Mouse (Mus musculus): ENCODE results near the gene Cipc. TPM values are rescaled to one million over a fixed set of nuclear protein-coding genes. Genes with fewer than 3 reads are reported as not detected.

The Cipc gene
- 21.4 and 23.3 TPM in 2 replicates for polyA plus RNA-seq (2014; fragmentation: Nextera tagmentation; extraction: Ambion mirVana)

DNA sequence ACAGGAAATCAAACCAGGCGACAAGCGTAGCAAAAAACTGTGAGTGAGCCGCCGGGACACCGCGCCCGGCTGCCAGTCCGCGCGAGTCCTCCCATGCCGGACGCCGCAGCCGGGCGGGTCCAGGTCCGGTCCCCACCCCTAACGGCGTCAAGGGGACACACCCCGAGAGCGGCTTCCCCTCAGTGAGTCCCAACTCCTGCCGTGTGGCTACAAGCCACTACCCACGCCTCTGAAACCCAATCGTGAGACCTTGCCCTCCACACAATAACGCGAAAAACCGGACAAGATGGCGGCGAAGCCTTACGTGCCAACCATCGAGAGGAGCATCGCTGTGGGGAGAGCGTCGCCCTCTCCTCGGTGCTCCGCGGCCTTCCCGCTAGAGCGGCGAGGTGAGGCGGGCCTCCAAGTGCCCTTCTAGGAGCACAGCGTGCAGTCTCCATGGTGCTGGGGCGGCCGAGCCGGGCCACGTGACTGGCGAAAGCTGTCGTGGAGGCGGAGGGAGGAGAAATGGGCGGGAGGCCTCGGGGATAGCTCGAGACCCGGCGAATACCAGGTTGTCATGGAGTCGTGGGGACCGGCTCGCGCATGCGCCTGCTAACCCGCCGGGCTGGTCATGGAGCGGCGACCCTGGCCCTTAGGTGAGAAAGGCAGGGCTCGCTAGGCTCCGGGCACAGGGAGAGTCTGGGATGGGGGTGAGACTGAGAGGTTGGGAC, at the start of gene Cipc:
Gene Cipc, plus strand, starts transcription at position 182 of the 713 bp plus-strand sequence.
- Histone ChIP-seq H3K4me3 (ENCODE audit: low read depth, low read length) (peak within 1 kb of the TSS; percentile 67), H3K9ac (ENCODE audit: low read depth, low read length) (peak within 1 kb of the TSS; percentile 91), H3K27ac (replicated peaks; ENCODE audit: low read depth, low read length) (peak within 1 kb of the TSS; percentile 99), H3K27me3 (replicated peaks; ENCODE audit: control insufficient read depth, insufficient read depth, low read length) (no peaks in the 10 kb centered on the region), H3K36me3 (ENCODE audit: control insufficient read depth, insufficient read depth, low read length) (no peaks in the 10 kb centered on the region), H3K9me3 (ENCODE audit: control insufficient read depth, low read length) (no peaks in the 10 kb centered on the region), H3K4me1 (ENCODE audit: control insufficient read depth, insufficient read depth, low read length) (peaks cover 15% of the 10 kb centered on the region), H3K4me2 (ENCODE audit: low read depth, low read length) (peak within 1 kb of the TSS; percentile 84)
- DNase-seq (ENCODE audit: low spot score), result peak; percentile 99
- peak; percentile 99 for ATAC-seq (ENCODE audit: low read depth)
- WGBS, result under 1% methylated on average over 52 of the region's 64 CpGs

DNA sequence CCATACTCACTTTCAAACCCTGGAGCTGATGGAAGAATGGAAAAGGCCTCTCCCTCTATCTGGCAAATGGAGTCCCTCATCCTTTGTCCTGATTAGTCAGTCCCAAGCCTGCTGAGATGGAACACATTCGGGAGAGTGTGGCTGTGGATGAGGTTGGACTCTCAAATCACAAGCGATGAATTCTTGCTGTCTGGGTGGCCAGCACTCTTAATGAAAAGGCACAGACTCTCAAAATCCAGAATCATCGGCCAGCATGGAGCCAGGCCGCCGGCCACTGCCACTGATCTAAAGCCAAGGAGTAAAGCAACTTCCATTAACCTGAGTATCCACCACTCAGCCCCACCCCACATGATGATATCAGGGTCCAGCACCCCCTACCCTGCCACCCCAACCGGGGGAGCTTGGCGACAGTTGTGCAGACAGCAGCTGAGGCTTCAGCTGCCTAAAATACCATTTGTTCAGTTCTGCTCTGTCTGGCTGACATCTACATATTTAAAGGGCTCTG, 49.0 kb upstream of the Cipc start:
- Histone ChIP-seq H3K9ac (ENCODE audit: low read depth, low read length) (0 out of 2 replicates have a peak overlapping the region, but pooled peaks have one; percentile 2), H3K4me2 (ENCODE audit: low read depth, low read length) (peak overlapping the region; percentile 55; the same call in 1 of the 2 replicates)

DNA sequence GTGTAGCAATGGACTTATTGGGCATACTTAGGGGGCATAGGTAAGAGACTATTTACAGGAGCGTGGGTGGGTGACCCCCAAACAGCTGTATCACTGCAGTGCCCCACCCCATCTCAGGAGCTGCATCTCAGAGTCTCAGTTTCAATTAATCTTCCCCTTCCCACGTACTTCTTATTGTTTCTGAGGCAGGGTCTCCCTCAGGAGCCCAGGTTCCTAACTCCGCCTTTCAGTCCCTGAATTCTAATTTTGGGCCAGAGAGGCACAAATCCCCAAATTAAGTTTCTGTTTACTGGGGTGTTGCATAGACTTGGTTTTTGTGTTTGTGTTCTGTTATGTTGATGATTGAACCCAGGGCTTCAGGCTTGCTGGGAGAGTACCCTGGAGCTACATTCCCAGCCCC, 48.4 kb upstream of the Cipc start:
- DNase-seq (ENCODE audit: low spot score) (no peak), ATAC-seq (ENCODE audit: low read depth) (no peak)
- H3K4me2 ChIP-seq (ENCODE audit: low read depth, low read length), result no peak overlapping the region
- no peaks in the 10 kb centered on the region for H3K27me3 ChIP-seq (replicated peaks; ENCODE audit: control insufficient read depth, insufficient read depth, low read length)
- no peaks in the 10 kb centered on the region for H3K36me3 ChIP-seq (ENCODE audit: control insufficient read depth, insufficient read depth, low read length)
- H3K4me1 ChIP-seq (ENCODE audit: control insufficient read depth, insufficient read depth, low read length), result peaks cover 59% of the 10 kb centered on the region
- 0 out of 2 replicates have a peak overlapping the region, but pooled peaks have one; percentile 2 for H3K9ac ChIP-seq (ENCODE audit: low read depth, low read length)
- peak overlapping the region; percentile 97 for H3K27ac ChIP-seq (replicated peaks; ENCODE audit: low read depth, low read length)
- 51% methylated on average over 3 of the region's 3 CpGs for WGBS
- H3K9me3 ChIP-seq (ENCODE audit: control insufficient read depth, low read length), result no peaks in the 10 kb centered on the region
- no peak overlapping the region for H3K4me3 ChIP-seq (ENCODE audit: low read depth, low read length)

More for the DNA sequence above, 49.0 kb upstream of the Cipc start:
- H3K27me3 ChIP-seq (replicated peaks; ENCODE audit: control insufficient read depth, insufficient read depth, low read length), result no peaks in the 10 kb centered on the region
- WGBS, result 34% methylated on average over 7 of the region's 7 CpGs
- peaks cover 65% of the 10 kb centered on the region for H3K4me1 ChIP-seq (ENCODE audit: control insufficient read depth, insufficient read depth, low read length)
- H3K27ac ChIP-seq (replicated peaks; ENCODE audit: low read depth, low read length), result peak overlapping the region; percentile 97
- ATAC-seq (ENCODE audit: low read depth), result no peak
- no peak overlapping the region for H3K4me3 ChIP-seq (ENCODE audit: low read depth, low read length)
- DNase-seq (ENCODE audit: low spot score), result peak; percentile 51
- no peaks in the 10 kb centered on the region for H3K36me3 ChIP-seq (ENCODE audit: control insufficient read depth, insufficient read depth, low read length)
- no peaks in the 10 kb centered on the region for H3K9me3 ChIP-seq (ENCODE audit: control insufficient read depth, low read length)

DNA sequence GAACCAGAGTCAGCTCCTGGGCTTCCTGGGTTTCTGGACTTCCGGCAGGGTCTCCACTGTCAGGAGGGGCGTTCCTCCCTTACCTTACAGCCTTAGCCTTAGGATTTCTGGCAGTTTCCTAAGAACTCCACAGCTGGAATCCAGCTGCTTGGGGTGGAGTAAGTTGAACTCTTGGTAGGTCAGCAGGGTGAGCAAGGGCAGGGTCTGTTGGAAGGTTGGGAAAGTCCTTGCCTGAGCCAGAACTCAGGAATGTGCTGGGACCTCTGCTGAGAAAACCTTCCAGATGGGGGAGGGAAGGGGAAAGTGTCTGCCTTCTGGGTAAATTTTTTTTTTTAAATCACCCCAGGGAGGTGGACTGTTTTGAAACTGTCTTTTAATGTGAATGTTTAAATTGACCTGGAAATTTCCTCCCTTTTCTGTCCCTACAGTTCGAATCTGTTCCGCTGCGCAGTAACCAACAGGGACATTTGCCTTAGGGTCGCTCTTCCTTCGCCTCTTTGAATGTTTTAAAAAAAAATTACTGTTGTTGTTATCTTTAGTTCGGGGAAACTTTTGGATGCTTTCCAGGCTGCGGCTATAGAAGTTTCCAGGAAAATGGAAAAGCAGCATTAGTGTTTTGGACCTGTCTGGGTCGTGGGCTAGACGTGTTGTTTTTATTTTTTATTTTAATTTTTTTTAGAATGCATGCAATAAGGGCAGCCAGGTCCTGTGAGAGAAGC, 47.2 kb upstream of the Cipc start:
- Histone ChIP-seq H3K4me2 (ENCODE audit: low read depth, low read length) (peak overlapping the region; percentile 15), H3K4me1 (ENCODE audit: control insufficient read depth, insufficient read depth, low read length) (peaks cover 57% of the 10 kb centered on the region), H3K4me3 (ENCODE audit: low read depth, low read length) (no peak overlapping the region), H3K9me3 (ENCODE audit: control insufficient read depth, low read length) (no peaks in the 10 kb centered on the region), H3K27ac (replicated peaks; ENCODE audit: low read depth, low read length) (peak overlapping the region; percentile 77), H3K27me3 (replicated peaks; ENCODE audit: control insufficient read depth, insufficient read depth, low read length) (no peaks in the 10 kb centered on the region), H3K36me3 (ENCODE audit: control insufficient read depth, insufficient read depth, low read length) (no peaks in the 10 kb centered on the region), H3K9ac (ENCODE audit: low read depth, low read length) (no peak overlapping the region; the same call in 1 of the 2 replicates)
- peak; percentile 76 for DNase-seq (ENCODE audit: low spot score)
- WGBS, result 19% methylated on average over 11 of the region's 11 CpGs
- ATAC-seq (ENCODE audit: low read depth), result no peak

DNA sequence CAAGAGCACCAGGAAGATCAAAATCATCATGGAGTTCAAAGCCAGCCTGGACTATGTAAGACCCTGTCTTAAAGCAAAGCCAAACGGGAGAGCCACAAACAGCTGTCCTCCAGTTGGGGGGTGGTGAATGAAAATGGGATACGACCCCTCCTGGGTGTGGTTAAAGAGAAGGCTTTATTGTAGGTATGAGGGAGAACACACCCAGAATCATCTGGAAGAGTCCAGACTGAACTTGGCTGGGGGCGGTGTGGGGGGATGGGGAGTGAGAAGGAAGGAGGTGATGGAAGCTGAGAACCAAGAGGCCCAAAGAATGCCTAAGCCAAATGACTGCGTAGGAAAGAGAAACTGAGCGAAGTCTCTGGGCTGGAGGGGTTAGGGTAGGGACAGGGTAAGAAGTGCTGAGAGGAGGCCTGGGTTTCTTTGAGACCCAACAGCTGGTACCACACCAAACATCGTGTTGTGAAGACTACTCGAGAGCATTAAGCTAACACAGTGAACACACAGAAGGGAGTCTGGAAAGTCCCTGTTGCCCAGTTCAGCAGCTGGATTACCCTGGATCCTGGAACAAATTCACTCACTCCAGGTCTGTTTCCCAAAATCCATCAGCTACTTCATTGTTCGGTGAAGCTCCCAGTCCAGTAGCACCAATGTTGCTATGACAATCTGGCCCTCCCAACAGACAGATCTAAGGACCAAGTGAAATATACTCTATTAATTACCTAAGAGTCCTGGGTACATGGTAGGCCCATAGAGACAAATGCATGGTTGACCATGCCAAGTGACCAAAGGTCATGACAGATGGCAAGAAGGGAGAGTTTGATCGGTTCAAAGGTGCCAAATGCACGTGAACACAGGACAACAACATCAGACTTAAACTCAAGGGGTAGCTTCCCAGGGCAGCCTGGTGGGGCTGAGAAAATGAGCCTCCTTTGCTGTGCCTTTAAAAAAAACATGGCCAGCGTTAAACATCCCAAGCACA, 42.7 kb upstream of the Cipc start:
- WGBS, result 71% methylated on average over 11 of the region's 11 CpGs
- Histone ChIP-seq H3K9ac (ENCODE audit: low read depth, low read length) (no peak overlapping the region), H3K27ac (replicated peaks; ENCODE audit: low read depth, low read length) (no peak overlapping the region), H3K4me2 (ENCODE audit: low read depth, low read length) (no peak overlapping the region), H3K4me1 (ENCODE audit: control insufficient read depth, insufficient read depth, low read length) (peaks cover 25% of the 10 kb centered on the region), H3K27me3 (replicated peaks; ENCODE audit: control insufficient read depth, insufficient read depth, low read length) (no peaks in the 10 kb centered on the region), H3K4me3 (ENCODE audit: low read depth, low read length) (no peak overlapping the region), H3K36me3 (ENCODE audit: control insufficient read depth, insufficient read depth, low read length) (no peaks in the 10 kb centered on the region), H3K9me3 (ENCODE audit: control insufficient read depth, low read length) (no peaks in the 10 kb centered on the region)
- DNase-seq (ENCODE audit: low spot score), result no peak
- no peak for ATAC-seq (ENCODE audit: low read depth)

DNA sequence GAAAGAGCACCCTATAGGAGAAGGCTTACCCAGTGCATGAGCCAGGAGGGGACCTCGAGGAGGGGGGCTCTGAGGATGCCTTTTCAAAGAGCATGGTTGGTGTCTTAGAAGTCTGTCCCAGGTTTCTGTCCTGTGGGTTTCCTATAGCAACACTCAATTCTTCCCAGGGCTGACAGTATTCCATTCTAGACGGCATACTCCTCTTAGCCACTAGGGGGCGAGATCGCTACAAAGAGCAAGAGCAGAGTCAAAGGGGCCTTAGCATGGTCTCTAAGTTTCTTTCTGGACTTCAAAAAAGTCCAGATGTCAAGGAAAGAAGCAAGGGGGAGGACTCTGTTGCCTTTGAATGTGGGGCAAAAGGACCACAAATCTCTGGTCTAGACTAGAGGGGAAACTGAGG, 41.6 kb upstream of the Cipc start:
- no peak overlapping the region for H3K27ac ChIP-seq (replicated peaks; ENCODE audit: low read depth, low read length)
- no peaks in the 10 kb centered on the region for H3K9me3 ChIP-seq (ENCODE audit: control insufficient read depth, low read length)
- H3K4me1 ChIP-seq (ENCODE audit: control insufficient read depth, insufficient read depth, low read length), result peaks cover 14% of the 10 kb centered on the region
- WGBS, result 19% methylated on average over 4 of the region's 4 CpGs
- H3K4me2 ChIP-seq (ENCODE audit: low read depth, low read length), result no peak overlapping the region
- peak; percentile 38; the same call in 1 of the 2 replicates for ATAC-seq (ENCODE audit: low read depth)
- DNase-seq (ENCODE audit: low spot score), result peak; percentile 54
- no peak overlapping the region for H3K4me3 ChIP-seq (ENCODE audit: low read depth, low read length)
- H3K9ac ChIP-seq (ENCODE audit: low read depth, low read length), result no peak overlapping the region
- H3K27me3 ChIP-seq (replicated peaks; ENCODE audit: control insufficient read depth, insufficient read depth, low read length), result no peaks in the 10 kb centered on the region
- no peaks in the 10 kb centered on the region for H3K36me3 ChIP-seq (ENCODE audit: control insufficient read depth, insufficient read depth, low read length)

DNA sequence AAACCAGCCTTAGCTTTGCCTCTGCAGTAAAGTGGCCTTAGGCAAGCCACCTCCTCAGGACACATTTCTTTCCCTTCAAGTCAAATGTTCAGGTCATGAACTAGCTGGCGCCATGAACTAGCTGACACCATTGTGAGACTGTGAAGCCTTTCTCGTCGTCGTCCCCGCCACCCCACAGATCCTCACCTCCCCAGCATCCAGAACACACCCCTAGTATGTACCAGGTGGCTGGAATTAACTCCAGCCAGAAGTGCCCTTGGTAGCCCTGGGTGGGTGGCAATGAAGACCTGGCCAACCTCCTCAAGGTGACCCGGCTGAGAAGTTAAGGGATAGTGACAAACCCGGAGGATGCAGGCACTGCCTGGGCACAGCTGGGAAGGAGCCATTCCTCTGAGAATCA, 41.0 kb upstream of the Cipc start:
- H3K27me3 ChIP-seq (replicated peaks; ENCODE audit: control insufficient read depth, insufficient read depth, low read length), result no peaks in the 10 kb centered on the region
- peaks cover 12% of the 10 kb centered on the region; the same call in 1 of the 2 replicates for H3K4me1 ChIP-seq (ENCODE audit: control insufficient read depth, insufficient read depth, low read length)
- 48% methylated on average over 7 of the region's 7 CpGs for WGBS
- ATAC-seq (ENCODE audit: low read depth), result no peak
- no peak for DNase-seq (ENCODE audit: low spot score)
- no peak overlapping the region for H3K4me2 ChIP-seq (ENCODE audit: low read depth, low read length)
- H3K27ac ChIP-seq (replicated peaks; ENCODE audit: low read depth, low read length), result no peak overlapping the region
- no peak overlapping the region for H3K9ac ChIP-seq (ENCODE audit: low read depth, low read length)
- no peaks in the 10 kb centered on the region for H3K9me3 ChIP-seq (ENCODE audit: control insufficient read depth, low read length)
- no peaks in the 10 kb centered on the region for H3K36me3 ChIP-seq (ENCODE audit: control insufficient read depth, insufficient read depth, low read length)
- no peak overlapping the region for H3K4me3 ChIP-seq (ENCODE audit: low read depth, low read length)

DNA sequence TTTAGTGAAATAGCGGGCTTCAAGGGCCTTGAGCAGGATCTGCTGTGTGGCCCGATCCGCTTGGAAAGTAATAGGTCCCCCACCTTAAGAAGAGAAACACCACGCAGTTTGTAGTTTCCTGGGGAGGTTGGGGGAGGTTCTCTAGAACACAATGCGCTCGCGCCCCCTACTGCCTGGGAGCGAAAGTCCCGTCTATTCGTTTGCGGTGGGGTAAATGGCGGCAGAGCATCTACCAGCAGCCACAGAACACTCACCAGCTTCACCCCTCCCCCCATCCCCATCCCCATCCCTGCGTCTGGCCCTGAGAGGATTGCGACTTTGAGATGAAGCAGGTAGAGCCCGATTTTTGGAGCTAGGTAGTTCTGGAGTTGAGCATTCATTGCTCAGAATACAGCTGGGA, 40.4 kb upstream of the Cipc start:
- no peaks in the 10 kb centered on the region for H3K9me3 ChIP-seq (ENCODE audit: control insufficient read depth, low read length)
- H3K4me3 ChIP-seq (ENCODE audit: low read depth, low read length), result no peak overlapping the region
- no peak overlapping the region for H3K9ac ChIP-seq (ENCODE audit: low read depth, low read length)
- peaks cover 12% of the 10 kb centered on the region for H3K4me1 ChIP-seq (ENCODE audit: control insufficient read depth, insufficient read depth, low read length)
- DNase-seq (ENCODE audit: low spot score), result peak; percentile 90
- H3K27ac ChIP-seq (replicated peaks; ENCODE audit: low read depth, low read length), result no peak overlapping the region
- H3K4me2 ChIP-seq (ENCODE audit: low read depth, low read length), result no peak overlapping the region
- 2% methylated on average over 13 of the region's 15 CpGs for WGBS
- no peaks in the 10 kb centered on the region for H3K27me3 ChIP-seq (replicated peaks; ENCODE audit: control insufficient read depth, insufficient read depth, low read length)
- no peaks in the 10 kb centered on the region for H3K36me3 ChIP-seq (ENCODE audit: control insufficient read depth, insufficient read depth, low read length)
- peak; percentile 61 for ATAC-seq (ENCODE audit: low read depth)

All from embryonic facial prominence, embryonic 14.5 days (tissue).